Mouse (Mus musculus): ENCODE measurements around the gene Gm28230. TPM values are rescaled to one million over a fixed set of nuclear protein-coding genes. Genes with fewer than 3 reads are reported as not detected.

The Gm28230 gene
- polyA plus RNA-seq, 1 experiment from 2014 or later = not detected

GRCm38 (mm10) chr2:74691995-74692807, 34.3 kb upstream of the Gm28230 start:
- 4% methylated on average over 35 of the region's 35 CpGs for WGBS
- H3K27ac ChIP-seq (ENCODE audit: poor library complexity, severe bottlenecking) = no peak overlapping the region
- 0 out of 2 replicates have a peak, but pooled peaks cover 4% of the 10 kb centered on the region for H3K4me1 ChIP-seq (replicated peaks)
- H3K27me3 ChIP-seq (replicated peaks) = peaks cover 90% of the 10 kb centered on the region
- 0 out of 2 replicates have a peak overlapping the region, but pooled peaks have one; percentile 1 for H3K4me3 ChIP-seq
- no peak overlapping the region for H3K4me2 ChIP-seq
- no peaks in the 10 kb centered on the region for H3K9me3 ChIP-seq (replicated peaks)
- ATAC-seq (ENCODE audit: insufficient number of reproducible peaks, low FRiP score) = no peak
- no peak overlapping the region for H3K9ac ChIP-seq
- H3K36me3 ChIP-seq = no peaks in the 10 kb centered on the region

GRCm38 (mm10) chr2:74692808-74693431, 33.6 kb upstream of the Gm28230 start:
- H3K9ac ChIP-seq = no peak overlapping the region
- no peak overlapping the region for H3K4me2 ChIP-seq
- H3K4me3 ChIP-seq = 0 out of 2 replicates have a peak overlapping the region, but pooled peaks have one; percentile 1
- peaks cover 90% of the 10 kb centered on the region for H3K27me3 ChIP-seq (replicated peaks)
- no peak overlapping the region for H3K27ac ChIP-seq (ENCODE audit: poor library complexity, severe bottlenecking)
- H3K36me3 ChIP-seq = no peaks in the 10 kb centered on the region
- under 1% methylated on average over 20 of the region's 20 CpGs for WGBS
- ATAC-seq (ENCODE audit: insufficient number of reproducible peaks, low FRiP score) = no peak
- peaks cover 10% of the 10 kb centered on the region; the same call in 1 of the 2 replicates for H3K4me1 ChIP-seq (replicated peaks)
- no peaks in the 10 kb centered on the region for H3K9me3 ChIP-seq (replicated peaks)

GRCm38 (mm10) chr2:74693432-74693827, 33.1 kb upstream of the Gm28230 start:
- peaks cover 15% of the 10 kb centered on the region; the same call in 1 of the 2 replicates for H3K4me1 ChIP-seq (replicated peaks)
- no peak overlapping the region for H3K9ac ChIP-seq
- H3K36me3 ChIP-seq = no peaks in the 10 kb centered on the region
- no peaks in the 10 kb centered on the region for H3K9me3 ChIP-seq (replicated peaks)
- 6% methylated on average over 4 of the region's 4 CpGs for WGBS
- no peak overlapping the region for H3K4me3 ChIP-seq
- no peak for ATAC-seq (ENCODE audit: insufficient number of reproducible peaks, low FRiP score)
- H3K27ac ChIP-seq (ENCODE audit: poor library complexity, severe bottlenecking) = no peak overlapping the region
- H3K27me3 ChIP-seq (replicated peaks) = peaks cover 91% of the 10 kb centered on the region
- no peak overlapping the region for H3K4me2 ChIP-seq

- H3K27ac ChIP-seq (ENCODE audit: poor library complexity, severe bottlenecking) = no peak overlapping the region
- H3K9ac ChIP-seq = no peak overlapping the region
- no peak overlapping the region for H3K4me3 ChIP-seq
Measured at GRCm38 (mm10) chr2:74694066-74694465, 32.5 kb upstream of the Gm28230 start.

GRCm38 (mm10) chr2:74695383-74695782, 31.1 kb upstream of the Gm28230 start:
- Histone ChIP-seq H3K27ac (ENCODE audit: poor library complexity, severe bottlenecking) (no peak overlapping the region), H3K4me3 (no peak overlapping the region), H3K4me2 (no peak overlapping the region), H3K9ac (no peak overlapping the region), H3K27me3 (replicated peaks) (peaks cover 96% of the 10 kb centered on the region), H3K9me3 (replicated peaks) (no peaks in the 10 kb centered on the region), H3K36me3 (no peaks in the 10 kb centered on the region), H3K4me1 (replicated peaks) (peaks cover 17% of the 10 kb centered on the region; the same call in 1 of the 2 replicates)
- ATAC-seq (ENCODE audit: insufficient number of reproducible peaks, low FRiP score) = no peak
- WGBS = 11% methylated on average over 1 of the region's 1 CpGs

More at GRCm38 (mm10) chr2:74694066-74694465, 32.5 kb upstream of the Gm28230 start:
- H3K4me2 ChIP-seq = no peak overlapping the region
- no peaks in the 10 kb centered on the region for H3K9me3 ChIP-seq (replicated peaks)
- H3K27me3 ChIP-seq (replicated peaks) = peaks cover 94% of the 10 kb centered on the region
- no peak for ATAC-seq (ENCODE audit: insufficient number of reproducible peaks, low FRiP score)
- 2% methylated on average over 16 of the region's 16 CpGs for WGBS
- H3K36me3 ChIP-seq = no peaks in the 10 kb centered on the region
- H3K4me1 ChIP-seq (replicated peaks) = peaks cover 17% of the 10 kb centered on the region; the same call in 1 of the 2 replicates

GRCm38 (mm10) chr2:74695813-74696430, 30.6 kb upstream of the Gm28230 start:
- no peak overlapping the region for H3K4me2 ChIP-seq
- peaks cover 17% of the 10 kb centered on the region; the same call in 1 of the 2 replicates for H3K4me1 ChIP-seq (replicated peaks)
- H3K27ac ChIP-seq (ENCODE audit: poor library complexity, severe bottlenecking) = no peak overlapping the region
- H3K9me3 ChIP-seq (replicated peaks) = no peaks in the 10 kb centered on the region
- H3K9ac ChIP-seq = no peak overlapping the region
- no peak for ATAC-seq (ENCODE audit: insufficient number of reproducible peaks, low FRiP score)
- no peak overlapping the region for H3K4me3 ChIP-seq
- H3K36me3 ChIP-seq = no peaks in the 10 kb centered on the region
- WGBS = under 1% methylated on average over 7 of the region's 7 CpGs
- H3K27me3 ChIP-seq (replicated peaks) = peaks cover 100% of the 10 kb centered on the region

- WGBS = 2% methylated on average over 34 of the region's 34 CpGs
- Histone ChIP-seq H3K9me3 (replicated peaks) (no peaks in the 10 kb centered on the region), H3K4me1 (replicated peaks) (peaks cover 14% of the 10 kb centered on the region; the same call in 1 of the 2 replicates), H3K36me3 (no peaks in the 10 kb centered on the region), H3K4me3 (no peak overlapping the region), H3K27ac (ENCODE audit: poor library complexity, severe bottlenecking) (no peak overlapping the region), H3K9ac (no peak overlapping the region), H3K27me3 (replicated peaks) (peaks cover 97% of the 10 kb centered on the region), H3K4me2 (no peak overlapping the region)
- ATAC-seq (ENCODE audit: insufficient number of reproducible peaks, low FRiP score) = no peak
Measured at GRCm38 (mm10) chr2:74696442-74697335, 29.8 kb upstream of the Gm28230 start.

- H3K4me3 ChIP-seq = peak within 1 kb of the TSS; percentile 34
- WGBS = under 1% methylated on average over 43 of the region's 43 CpGs
- 0 out of 2 replicates have a peak within 1 kb of the TSS, but pooled peaks have one; percentile 34 for H3K9ac ChIP-seq
- H3K4me2 ChIP-seq = peak within 1 kb of the TSS; percentile 63
- no peaks in the 10 kb centered on the region for H3K36me3 ChIP-seq
- ATAC-seq (ENCODE audit: insufficient number of reproducible peaks, low FRiP score) = 0 out of 2 replicates have a peak, but pooled peaks have one; percentile 41
- peaks cover 14% of the 10 kb centered on the region; the same call in 1 of the 2 replicates for H3K4me1 ChIP-seq (replicated peaks)
- peaks cover 93% of the 10 kb centered on the region for H3K27me3 ChIP-seq (replicated peaks)
- H3K27ac ChIP-seq (ENCODE audit: poor library complexity, severe bottlenecking) = no peak within 1 kb of the TSS
- no peaks in the 10 kb centered on the region for H3K9me3 ChIP-seq (replicated peaks)
Measured at GRCm38 (mm10) chr2:74697567-74698121, 28.9 kb upstream of the Gm28230 start, which contains the start of gene Hoxd9. Gene Hoxd9 (plus strand): TSS chr2:74697727.

- peak overlapping the region; percentile 63 for H3K4me2 ChIP-seq
- under 1% methylated on average over 85 of the region's 86 CpGs for WGBS
- H3K4me1 ChIP-seq (replicated peaks) = peaks cover 14% of the 10 kb centered on the region; the same call in 1 of the 2 replicates
- H3K9ac ChIP-seq = 0 out of 2 replicates have a peak overlapping the region, but pooled peaks have one; percentile 34
- H3K4me3 ChIP-seq = peak overlapping the region; percentile 34
- peaks cover 92% of the 10 kb centered on the region for H3K27me3 ChIP-seq (replicated peaks)
- peak; percentile 39; the same call in 1 of the 2 replicates for ATAC-seq (ENCODE audit: insufficient number of reproducible peaks, low FRiP score)
- no peak overlapping the region for H3K27ac ChIP-seq (ENCODE audit: poor library complexity, severe bottlenecking)
- H3K36me3 ChIP-seq = no peaks in the 10 kb centered on the region
- no peaks in the 10 kb centered on the region for H3K9me3 ChIP-seq (replicated peaks)
Measured at GRCm38 (mm10) chr2:74698201-74699052, 28.1 kb upstream of the Gm28230 start.
